Mouse (Mus musculus): ENCODE measurements around the gene Cep170.

Cep170 gene

DNA sequence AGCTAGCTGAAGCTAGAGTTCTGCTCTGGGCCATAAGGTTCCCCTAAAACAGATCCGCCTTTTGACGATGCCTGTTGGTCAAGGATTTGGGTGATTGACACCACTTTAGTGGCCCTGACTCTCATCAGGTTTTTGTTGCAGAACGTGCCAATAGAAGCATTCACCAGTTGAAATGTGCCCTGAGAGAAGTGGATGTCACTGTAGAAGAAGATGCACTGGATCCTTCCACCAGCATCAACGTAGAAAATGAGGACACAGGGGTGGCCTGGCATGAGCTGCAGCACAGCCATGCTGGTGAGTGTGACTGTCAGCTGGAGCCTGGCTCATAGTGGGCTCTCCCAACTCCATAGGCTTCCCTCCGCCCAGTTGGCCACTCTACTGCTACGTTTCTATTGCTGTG is 10.7 kb upstream of the Cep170 start:
- no peak for DNase-seq

DNA sequence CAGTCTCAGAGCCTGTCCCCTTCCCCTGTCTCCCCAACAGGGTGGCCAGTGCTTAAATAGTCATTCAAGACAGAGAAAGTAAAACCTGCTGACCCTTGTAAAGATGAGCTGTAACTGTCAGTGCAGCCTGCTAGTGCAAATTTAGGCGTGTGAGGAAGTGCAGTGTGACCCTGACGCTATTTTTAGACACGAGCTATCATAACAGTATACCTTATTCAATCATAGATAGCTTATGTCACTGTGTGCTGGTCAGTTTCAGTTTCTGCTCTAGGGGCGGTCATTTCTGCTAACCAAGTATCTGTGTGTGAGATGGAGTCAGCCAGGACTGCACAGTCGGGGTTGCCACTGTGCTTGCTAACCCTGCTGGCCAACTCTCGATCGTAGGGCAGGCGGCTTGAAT is 10.0 kb upstream of the Cep170 start:
- DNase-seq: no peak

DNA sequence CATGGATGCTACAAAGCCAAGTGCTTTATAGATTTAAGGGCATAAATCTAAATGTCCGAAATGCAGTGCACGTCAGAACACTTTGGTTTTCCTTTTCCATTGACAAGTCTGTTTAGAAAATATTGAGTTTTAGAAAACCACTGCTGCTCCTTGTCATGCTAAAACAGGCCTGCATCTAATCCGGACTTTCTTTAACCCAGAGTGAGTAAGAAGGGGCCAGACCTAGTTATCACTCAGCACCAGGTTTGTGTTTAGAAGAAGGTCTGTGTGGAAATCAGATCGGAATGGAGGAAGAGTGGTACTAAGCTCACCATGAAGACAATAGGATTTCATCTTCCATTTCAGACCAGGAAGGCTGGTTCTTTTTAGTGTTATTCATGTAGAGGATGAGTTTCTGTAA is 9.1 kb upstream of the Cep170 start:
- DNase-seq: no peak

DNA sequence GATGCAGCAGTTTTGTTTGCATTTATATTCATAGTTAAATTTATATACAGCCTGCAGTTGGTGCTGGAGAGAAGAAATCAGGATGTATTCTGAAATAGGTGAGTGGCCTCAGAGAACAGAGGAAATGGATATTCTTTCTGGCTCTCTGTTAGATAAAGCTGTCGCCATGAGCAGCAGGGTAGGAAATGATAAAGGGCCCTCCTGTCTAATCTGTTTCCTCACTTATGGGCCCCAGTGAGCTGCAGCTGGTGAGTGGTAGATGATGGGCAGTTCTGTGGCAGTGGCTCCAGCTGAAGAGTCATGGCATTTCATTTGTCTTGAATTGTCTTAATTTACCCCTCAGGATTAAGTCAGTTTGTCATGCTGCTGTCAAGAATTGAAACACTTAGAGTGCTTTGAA is 8.1 kb upstream of the Cep170 start:
- DNase-seq: peak; percentile 64

DNA sequence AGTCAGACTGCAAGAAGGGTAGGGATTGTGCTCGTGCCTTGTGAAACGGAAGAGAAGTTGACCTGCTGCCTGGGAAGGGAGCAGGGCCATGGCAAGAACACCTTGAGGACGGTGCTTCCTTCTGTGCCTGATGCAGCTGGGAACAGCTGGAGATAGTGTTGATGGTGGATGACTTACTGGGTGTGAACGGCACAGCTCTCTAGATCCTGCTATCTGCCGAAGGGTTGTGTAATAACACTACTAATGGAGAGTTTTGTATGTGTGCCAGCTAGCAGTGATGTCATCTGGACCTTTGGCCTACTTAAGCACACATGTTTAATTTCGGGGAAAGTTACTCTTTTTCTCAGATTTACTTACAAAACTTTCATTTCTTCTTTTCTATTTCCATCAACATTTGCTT is 4.9 kb upstream of the Cep170 start:
- DNase-seq: no peak

DNA sequence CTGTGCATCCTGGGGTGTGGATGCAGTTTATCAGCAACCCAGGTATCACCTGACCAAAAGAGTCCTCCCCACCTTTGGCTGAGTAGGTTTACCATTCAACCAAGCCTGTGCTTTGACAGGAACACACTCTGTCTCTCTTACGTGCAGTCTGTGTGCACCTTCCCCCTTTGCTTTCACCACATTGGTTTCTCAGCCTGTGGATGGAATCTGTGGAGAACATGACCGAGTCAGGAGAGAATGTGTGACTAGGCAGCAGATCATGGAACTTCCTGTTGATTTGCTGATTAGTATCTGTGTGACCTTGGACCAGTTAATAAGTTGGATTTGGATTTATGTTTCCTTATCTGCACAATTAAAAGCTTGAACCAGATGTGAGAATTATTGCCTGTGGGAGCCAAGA is 4.3 kb upstream of the Cep170 start:
- DNase-seq: no peak

DNA sequence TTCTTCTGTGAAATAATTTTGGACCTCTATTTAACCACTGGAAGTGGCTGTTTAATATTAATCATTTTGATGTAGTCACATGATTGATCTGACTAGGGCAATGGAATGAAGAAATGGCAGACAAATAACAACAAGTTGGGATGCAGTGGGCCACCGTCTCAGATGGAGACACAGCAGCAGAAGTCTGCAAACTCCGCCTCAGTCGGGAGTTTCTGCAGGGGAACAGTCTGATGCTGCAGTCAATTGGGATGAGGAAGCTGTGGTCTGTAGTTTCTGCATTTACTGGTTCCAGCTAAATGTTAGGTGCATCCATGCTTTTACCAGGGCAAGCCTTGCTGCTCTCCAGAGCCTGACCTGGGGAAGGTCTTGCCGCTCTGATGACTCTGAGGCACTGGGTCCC is 2.9 kb upstream of the Cep170 start:
- no peak for DNase-seq

DNA sequence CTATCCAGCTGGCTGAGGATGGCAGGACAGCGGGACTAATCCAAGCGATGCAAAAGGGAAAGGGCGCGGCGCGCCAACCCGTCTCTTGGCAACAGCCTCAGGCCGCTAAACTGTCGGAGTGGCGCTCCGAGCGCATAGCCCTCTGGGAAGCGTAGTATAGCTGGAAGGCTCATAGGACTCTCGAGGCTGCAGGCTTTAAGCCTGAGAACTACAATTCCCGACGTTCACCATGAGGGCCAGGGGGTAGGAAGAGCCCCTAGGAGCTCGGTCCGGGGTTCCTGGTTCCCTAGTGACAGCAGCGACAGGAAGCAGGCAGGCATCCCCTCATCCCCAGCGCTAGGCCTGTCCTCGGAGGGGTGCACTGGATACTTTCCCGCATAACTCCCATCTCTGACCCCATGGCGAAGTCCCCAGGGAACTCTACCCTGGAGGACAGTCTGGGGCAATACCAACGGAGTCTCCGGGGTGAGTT is 760 bp upstream of the Cep170 start, which contains the start of gene Sdccag8:
Sdccag8 (plus strand) TSS at position 70 of the 472 bp plus-strand sequence.
- peak; percentile 94 for DNase-seq

DNA sequence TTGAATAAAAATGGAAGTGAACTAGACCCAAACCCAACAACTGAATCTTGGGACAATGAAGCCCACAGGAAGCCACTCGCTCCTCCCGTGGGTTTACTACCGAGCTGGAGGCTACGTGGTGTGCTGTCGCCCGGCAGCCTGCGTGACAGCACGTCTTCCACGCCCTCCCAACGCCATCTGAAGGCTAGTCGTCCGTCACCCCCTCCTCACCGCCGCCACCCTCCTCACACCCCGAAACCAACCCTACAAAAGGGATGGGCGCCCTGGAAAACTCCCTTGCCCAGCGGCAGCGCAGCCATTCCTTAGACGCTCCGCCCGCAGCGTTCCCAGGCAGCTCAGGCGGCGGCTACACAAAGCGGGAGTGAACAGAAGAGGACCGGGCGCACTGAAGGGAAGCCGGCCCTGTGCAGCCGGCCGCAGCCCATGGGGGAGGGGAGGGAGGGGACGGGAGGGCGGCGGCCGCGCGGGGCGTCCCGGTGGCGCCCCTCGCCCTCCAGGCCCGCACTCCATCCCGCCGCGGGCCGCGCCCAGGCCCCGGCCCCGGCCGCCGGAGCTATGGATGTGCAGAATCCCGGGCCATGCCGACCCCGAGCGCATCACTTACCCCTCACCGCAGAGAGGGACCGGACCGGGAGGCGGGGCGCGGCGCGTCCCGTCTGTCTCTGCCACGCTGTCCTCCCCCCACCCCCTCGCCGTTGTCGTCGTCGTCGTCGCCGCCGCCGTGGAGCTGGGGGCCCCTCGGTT is 403 bp downstream of the Cep170 start:
- peak; percentile 77 for DNase-seq

DNA sequence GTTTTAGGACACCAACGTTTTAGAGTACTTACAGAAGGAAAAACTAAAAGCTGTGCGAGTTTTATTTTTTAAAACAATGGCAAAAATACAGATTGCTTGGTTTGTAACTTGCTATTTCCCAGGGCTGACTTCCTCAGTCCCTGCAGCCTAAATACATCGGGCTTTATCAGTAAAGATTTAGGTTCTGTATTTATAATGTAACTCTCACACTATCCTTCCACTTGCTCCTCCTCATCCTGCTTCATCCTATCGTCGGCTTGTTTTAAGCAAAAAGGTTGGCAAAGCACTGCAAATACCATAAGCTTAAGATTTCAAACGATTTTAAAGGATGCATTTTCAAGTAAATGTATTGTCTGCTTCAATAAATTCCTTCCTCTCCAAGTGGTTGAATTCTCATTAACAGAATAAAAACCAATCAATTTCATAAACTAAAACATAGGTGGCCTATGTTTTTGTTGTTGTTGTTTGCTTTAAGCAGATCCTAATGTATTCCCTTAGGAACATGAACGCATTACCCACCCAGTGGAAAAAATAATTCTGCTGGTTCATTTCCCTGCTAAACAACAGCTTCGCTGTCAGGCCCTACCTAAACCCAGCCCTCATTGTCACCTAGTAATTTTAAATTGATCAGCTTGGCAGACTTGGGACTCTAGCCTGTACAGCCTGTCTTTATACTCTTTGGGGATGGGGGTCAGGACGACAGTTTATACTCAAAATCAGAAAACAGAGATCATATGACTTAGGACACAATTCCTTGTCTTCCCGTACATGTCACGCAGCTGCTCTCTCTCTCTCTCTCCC is 1.2 kb downstream of the Cep170 start:
- DNase-seq: no peak

DNA sequence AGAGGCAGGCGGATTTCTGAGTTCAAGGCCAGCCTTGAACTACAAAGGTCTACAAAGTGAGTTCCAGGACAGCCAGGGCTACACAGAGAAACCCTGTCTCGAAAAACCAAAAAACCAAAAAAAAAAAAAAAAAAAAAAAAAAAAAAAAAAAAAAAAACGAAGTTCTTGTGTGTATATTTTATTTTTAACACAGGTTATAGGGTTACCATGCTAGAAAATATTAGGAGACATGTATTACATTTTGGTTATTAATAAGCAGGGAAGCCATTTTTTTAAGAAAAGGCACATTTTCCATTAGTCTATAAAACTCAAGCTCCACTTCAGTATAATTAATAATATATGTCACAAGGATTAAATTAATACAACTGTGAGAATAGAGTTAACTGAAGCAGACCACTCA is 2.0 kb downstream of the Cep170 start:
- no peak for DNase-seq

DNA sequence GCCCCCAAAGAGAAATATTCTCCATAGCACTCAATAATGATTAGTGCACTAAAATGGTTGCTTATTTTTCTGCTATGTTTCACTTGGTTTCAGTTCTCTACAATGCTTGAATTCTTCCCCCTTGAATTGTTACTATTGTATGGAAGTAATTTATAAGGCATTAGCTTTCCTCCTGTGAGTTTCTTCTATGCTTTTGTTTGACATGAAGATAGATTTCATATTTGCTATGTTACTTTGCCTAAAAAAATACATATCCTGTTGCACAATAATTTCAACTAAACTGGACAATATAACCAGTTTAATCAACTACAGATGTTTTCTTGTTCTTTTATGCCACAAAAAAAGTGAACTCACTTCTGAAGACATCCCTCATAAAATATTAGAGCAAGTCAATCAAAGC is 3.7 kb downstream of the Cep170 start:
- no peak for DNase-seq

DNA sequence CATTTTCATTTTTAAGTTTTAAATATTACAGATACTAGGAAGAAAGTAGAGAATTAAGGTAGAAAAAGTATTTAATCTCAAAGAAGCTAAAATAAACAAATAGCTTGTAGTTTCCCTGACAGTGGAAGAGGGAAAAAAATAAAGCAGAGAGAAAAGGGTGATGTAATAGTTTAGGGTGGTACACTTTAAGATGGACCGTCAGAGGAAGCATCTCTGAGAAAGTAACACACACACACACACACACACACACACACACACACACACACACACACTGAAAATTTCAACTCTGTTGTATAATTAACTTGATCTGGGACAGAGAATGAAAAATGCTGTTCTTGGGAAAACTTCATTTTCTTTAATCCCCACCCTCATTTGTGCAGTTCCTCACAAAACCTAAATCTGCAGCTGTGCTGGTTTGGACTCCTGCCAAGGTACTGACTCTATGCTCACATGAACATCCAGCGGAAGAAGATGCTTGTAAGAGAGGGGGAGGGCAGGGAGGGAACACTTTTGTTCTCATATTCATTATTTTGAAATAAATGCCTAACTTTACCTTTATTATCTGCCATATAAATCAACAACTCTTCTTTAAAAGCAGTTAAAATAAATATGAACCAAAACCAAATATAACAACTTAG is 13.0 kb downstream of the Cep170 start:
- DNase-seq: peak; percentile 43

DNA sequence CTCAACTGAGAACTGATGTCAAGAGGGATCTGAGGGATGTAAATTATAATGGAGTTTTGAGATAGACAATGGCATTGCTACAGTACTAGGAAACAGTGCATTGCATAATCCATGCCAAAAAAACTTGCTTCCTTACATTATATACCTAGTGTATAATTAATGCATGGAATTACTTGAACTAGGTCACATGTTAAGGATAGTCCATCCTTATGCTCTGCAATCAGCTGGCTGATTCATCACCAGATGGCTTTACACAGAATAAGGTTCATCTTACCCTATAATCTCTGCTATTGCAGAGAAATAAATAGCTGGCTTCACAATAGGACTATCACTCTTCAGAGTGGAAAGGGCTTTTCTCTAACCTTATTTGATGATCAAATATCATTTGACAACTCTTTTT is 15.2 kb downstream of the Cep170 start:
- DNase-seq: no peak

DNA sequence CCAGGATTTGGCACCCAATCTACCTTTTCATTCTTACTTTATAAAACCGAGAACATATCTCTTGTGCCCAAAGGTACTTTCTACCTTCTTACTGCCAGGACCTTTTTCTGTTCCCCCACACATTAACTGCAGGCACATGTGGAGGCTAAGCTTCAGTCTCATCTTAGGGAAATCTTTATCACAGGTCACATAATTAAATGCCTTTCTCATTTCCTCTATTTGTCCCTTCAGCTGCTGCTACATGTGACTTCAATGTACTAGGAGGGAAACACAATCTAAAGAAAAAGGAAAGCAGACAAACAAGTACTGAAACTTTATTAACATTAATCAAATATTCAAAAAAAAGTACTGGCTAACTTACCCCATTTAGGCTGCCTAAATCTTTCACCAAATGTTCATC is 21.7 kb downstream of the Cep170 start:
- DNase-seq: no peak

DNA sequence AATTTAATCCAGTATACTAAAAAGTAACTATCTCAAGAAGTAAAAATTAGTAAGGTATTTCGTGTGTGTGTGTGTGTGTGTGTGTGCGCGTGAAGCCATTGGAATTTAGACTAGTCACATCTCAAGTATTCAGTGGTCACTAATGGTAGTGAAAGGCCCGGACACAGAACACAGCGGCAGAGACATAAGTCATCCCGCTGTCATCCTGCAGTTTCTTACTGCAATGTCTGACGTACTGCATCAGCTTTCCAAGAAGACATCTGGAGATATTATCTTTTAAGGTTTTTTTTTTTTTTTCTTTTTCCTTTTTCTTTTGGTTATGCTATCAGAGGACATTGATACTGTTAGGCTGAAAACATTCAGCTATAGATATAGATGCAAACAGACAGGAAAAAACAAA is 24.5 kb downstream of the Cep170 start:
- DNase-seq: no peak

DNA sequence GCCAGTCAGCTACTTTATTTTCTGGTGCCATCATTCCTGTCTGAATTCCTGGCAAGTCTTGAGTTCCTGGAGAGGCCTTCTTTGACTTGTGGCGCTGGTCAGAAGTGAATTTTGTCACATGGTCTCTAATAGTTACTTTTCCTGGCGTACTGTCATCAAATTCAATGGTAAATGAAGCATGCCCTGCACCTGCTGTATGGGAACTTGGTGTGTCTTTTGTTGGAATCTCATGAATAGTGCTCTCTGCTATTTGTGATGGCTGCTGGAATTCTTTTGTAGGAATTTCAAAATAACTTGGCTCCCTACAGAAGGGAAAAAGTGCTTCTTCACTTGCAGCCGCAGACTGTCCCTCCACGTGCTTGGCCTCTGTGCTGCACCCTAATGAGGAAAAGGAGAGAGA is 39.3 kb downstream of the Cep170 start:
- DNase-seq: no peak

DNA sequence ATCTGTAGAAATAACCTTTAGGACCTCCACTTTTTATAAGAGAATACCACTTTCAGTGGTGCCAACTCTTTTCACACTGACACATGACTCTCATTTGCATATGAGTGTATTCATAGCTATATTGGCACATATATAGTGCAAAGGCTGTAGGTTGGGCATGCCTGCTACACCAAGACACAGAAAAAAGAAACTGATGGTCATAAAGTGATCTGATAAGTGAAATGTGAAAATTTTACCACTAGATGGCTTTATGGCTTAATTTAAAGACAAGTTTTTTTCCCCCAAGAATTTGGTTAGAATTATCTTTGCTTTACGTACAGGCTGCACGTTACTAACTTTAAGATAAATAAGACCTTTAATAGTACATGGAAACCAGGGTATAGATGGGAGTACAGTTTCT is 51.6 kb downstream of the Cep170 start:
- DNase-seq: no peak

DNA sequence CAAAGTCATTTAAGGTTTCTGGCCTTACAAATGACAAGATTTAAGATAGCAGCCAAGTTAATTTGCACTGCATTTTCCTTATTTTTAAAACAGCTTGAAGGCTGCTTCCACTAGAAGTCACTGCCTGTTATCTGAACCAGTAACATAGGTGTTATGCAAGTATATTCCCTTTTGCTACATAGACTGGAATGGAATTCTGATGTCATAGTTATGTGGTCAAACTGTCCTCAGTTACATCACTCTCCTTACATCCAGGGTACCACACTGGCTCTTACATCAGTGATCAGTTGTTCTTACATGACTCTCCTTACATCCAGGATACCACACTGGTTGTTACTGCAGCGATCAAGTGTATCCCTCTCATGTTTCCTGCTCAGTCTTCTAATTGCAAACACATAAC is 53.2 kb downstream of the Cep170 start:
- DNase-seq: no peak

DNA sequence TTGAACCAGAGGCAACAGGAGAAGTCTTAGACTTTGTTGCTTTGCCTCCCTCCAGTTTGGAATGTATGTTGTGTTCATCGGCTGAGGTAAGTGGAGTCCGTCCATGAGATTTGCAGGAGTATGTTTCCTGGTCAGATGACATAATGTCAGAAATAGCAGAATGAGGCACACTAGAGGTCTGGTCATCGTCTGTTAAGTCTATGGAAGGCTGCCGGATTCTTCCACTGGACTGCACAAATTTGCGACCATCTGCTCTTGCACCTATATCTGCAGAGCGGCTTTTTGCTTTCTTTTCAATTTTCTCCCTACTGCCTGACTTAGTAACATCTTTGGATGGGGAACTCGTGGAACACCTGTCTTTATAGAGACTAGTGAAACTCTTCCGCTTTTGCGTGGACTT is 58.3 kb downstream of the Cep170 start:
- DNase-seq: no peak

DNA sequence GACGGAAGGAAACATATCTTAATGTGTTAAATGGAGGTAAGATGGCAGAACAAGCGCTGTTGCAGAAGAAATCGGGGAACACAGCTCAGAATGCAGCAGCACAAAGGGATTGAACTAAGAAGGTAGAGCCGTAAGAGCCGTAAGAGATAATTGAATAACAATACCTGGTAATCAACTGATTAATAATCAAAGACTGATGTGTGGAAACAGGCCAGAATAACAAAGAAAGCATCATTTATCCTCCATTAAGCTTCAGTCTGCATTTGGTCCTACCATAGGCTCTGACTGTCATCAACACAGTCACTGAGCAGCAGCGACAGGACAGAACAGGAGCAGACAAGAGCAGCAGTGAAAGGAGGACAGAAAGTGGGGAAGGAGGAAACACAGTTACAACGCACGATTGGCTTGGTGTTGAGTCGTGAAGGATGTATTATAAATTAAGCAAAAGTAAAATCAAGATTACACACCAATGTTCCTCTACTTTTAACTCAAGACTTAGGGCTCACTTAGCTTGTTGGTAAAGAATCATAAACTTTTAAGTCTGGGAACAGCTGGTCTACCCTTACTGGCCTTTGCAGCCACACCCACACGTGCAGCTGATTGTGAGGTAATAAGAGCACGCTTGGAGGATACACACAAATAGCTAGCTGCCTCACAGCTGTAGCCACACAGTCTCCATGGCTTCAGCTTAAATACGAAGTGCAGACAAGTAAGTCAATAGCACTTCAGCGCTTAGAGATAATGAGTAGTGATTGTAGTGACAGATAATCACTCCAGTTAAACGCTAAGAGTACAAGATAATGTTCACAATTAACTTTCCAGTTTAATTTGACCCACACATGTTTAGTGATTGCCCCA is 59.8 kb downstream of the Cep170 start:
- DNase-seq: no peak

DNA sequence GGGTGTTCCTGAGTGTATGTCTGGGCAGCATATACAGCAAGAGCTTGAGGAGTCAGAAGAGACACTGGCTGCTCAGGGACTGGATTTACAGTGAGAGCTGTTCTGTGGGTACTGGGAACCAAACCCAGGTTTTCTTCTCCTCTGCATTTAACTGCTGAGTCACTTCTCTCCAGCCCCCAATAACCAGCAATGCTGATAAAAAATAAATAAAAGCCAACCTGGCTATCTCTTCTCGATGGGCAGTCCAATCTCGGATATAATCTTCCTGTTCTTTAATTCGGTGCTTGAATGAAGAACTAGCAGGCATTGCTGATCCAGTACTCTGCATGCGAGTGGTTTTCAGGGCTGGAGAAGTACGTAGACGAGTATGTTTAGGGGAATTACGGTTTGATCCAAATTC is 64.2 kb downstream of the Cep170 start:
- no peak for DNase-seq

DNA sequence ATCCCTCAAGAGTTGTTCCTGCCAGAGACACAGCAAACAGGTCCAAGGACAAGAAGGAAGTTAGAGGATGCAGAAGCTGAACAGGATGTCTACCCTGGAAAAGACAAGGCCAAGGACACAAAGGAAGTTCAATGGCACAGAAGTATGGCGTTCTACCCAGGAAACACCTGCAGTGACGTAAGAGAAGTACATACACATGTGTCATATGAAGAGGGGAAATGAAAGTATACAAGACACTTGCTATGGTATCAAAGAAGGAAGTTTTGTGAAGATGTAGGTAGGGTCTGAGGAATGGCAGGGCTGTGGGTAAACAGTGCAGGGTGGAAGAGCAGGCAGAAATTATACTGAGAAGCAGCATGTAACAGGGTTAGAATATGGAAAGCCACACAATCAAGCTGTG is 81.0 kb downstream of the Cep170 start:
- DNase-seq: no peak

Data from liver (tissue).